Mouse (Mus musculus): Measurements from ENCODE around the gene Alkbh2.

The Alkbh2 gene

GRCm38 (mm10) chr5:114127374-114128349, at the start of gene Alkbh2:
TSS of gene Alkbh2 (minus strand) at chr5:114128218.
- DNase-seq (ENCODE audit: low read depth, low spot score) = peak; percentile 18

- no peak for DNase-seq (ENCODE audit: low read depth, low spot score)
Observed at GRCm38 (mm10) chr5:114176548-114177400, 48.8 kb upstream of the Alkbh2 start.

GRCm38 (mm10) chr5:114175596-114176171, 47.7 kb upstream of the Alkbh2 start:
- no peak for DNase-seq (ENCODE audit: low read depth, low spot score)

GRCm38 (mm10) chr5:114174639-114175038, 46.6 kb upstream of the Alkbh2 start:
- no peak for DNase-seq (ENCODE audit: low read depth, low spot score)

- DNase-seq (ENCODE audit: low read depth, low spot score) = no peak
Observed at GRCm38 (mm10) chr5:114173877-114174581, 46.0 kb upstream of the Alkbh2 start.

- DNase-seq (ENCODE audit: low read depth, low spot score) = no peak
Observed at GRCm38 (mm10) chr5:114173458-114173857, 45.4 kb upstream of the Alkbh2 start.

- DNase-seq (ENCODE audit: low read depth, low spot score) = no peak
Observed at GRCm38 (mm10) chr5:114172936-114173335, 44.9 kb upstream of the Alkbh2 start.

- no peak for DNase-seq (ENCODE audit: low read depth, low spot score)
Observed at GRCm38 (mm10) chr5:114170345-114170744, 42.3 kb upstream of the Alkbh2 start.

GRCm38 (mm10) chr5:114163117-114163696, 35.2 kb upstream of the Alkbh2 start:
- DNase-seq (ENCODE audit: low read depth, low spot score) = peak; percentile 61

GRCm38 (mm10) chr5:114162106-114162815, 34.2 kb upstream of the Alkbh2 start:
- DNase-seq (ENCODE audit: low read depth, low spot score) = no peak

GRCm38 (mm10) chr5:114161424-114161823, 33.4 kb upstream of the Alkbh2 start:
- no peak for DNase-seq (ENCODE audit: low read depth, low spot score)

GRCm38 (mm10) chr5:114157236-114157635, 29.2 kb upstream of the Alkbh2 start:
- no peak for DNase-seq (ENCODE audit: low read depth, low spot score)

GRCm38 (mm10) chr5:114155168-114155933, 27.3 kb upstream of the Alkbh2 start:
- DNase-seq (ENCODE audit: low read depth, low spot score) = no peak

- DNase-seq (ENCODE audit: low read depth, low spot score) = no peak
Observed at GRCm38 (mm10) chr5:114154765-114155164, 26.7 kb upstream of the Alkbh2 start.

- no peak for DNase-seq (ENCODE audit: low read depth, low spot score)
Observed at GRCm38 (mm10) chr5:114153490-114153889, 25.5 kb upstream of the Alkbh2 start.

GRCm38 (mm10) chr5:114152359-114153092, 24.5 kb upstream of the Alkbh2 start:
- DNase-seq (ENCODE audit: low read depth, low spot score) = no peak

- no peak for DNase-seq (ENCODE audit: low read depth, low spot score)
Observed at GRCm38 (mm10) chr5:114147043-114147972, 19.3 kb upstream of the Alkbh2 start.

All from telencephalon, adult 2 months (tissue).